Mouse (Mus musculus): Measurements from ENCODE around the gene C8a. TPM values are rescaled to one million over a fixed set of nuclear protein-coding genes. Genes with fewer than 3 reads are reported as not detected.

C8a gene
- polyA plus RNA-seq (2016; fragmentation: Nextera tagmentation; extraction: Ambion mirVana) = not detected in 2 replicates

DNA sequence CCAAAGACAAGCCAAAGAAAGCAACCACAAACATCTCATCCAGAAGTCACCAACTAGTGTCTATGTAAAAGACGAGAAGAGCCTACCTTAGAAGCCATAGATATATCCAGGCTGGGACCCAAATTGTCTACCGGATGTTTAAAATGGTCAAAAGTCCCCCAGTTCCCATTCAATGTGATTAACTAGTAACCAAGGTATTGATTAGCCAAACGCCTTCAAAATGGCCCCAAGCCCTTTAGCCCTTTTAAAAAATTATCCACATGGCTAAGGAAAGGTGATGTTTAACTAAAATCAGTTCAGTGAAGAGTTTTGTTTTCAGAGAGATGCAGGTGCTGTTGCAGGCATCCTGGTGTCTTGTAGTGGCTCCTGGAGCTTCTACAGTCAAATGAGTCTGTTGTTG is at the start of gene C8a:
Gene C8a (minus strand): TSS at position 76 of the 400 bp plus-strand sequence.
- H3K4me1 ChIP-seq = no peaks in the 10 kb centered on the region
- no peak within 1 kb of the TSS for H3K4me2 ChIP-seq (replicated peaks)
- H3K27me3 ChIP-seq = no peaks in the 10 kb centered on the region
- no peak within 1 kb of the TSS for H3K27ac ChIP-seq (replicated peaks)
- H3K9ac ChIP-seq (replicated peaks) = no peak within 1 kb of the TSS
- ATAC-seq (ENCODE audit: low FRiP score, low read depth) = no peak
- no peak within 1 kb of the TSS for H3K4me3 ChIP-seq
- no peaks in the 10 kb centered on the region for H3K9me3 ChIP-seq
- no peaks in the 10 kb centered on the region for H3K36me3 ChIP-seq
- 84% methylated on average over 3 of the region's 3 CpGs for WGBS

DNA sequence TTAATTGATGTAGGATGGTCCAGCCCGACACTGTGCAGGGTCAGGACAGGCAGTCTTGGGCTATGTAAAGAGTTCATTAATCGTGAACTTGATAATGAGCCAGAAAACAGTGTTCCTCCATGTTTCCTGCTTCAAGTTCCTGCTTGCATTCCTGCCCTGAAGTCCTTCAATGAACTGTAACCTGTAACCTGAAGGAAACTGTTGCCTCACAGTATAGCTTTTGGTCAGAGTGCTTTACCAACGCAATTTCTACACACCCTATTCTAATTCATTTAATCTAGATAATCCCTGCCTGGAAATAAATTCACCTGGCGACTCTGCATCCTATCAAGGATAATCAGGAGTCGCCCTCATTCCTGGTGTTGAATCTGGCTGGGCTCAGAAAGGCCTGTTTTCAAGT is 49.2 kb upstream of the C8a start:
- H3K27me3 ChIP-seq = no peaks in the 10 kb centered on the region
- ATAC-seq (ENCODE audit: low FRiP score, low read depth) = no peak
- no peaks in the 10 kb centered on the region for H3K4me1 ChIP-seq
- H3K4me3 ChIP-seq = no peak overlapping the region
- no peaks in the 10 kb centered on the region for H3K9me3 ChIP-seq
- no peak overlapping the region for H3K27ac ChIP-seq (replicated peaks)
- H3K9ac ChIP-seq (replicated peaks) = no peak overlapping the region
- H3K36me3 ChIP-seq = no peaks in the 10 kb centered on the region
- H3K4me2 ChIP-seq (replicated peaks) = no peak overlapping the region
- WGBS = 88% methylated on average over 5 of the region's 5 CpGs

DNA sequence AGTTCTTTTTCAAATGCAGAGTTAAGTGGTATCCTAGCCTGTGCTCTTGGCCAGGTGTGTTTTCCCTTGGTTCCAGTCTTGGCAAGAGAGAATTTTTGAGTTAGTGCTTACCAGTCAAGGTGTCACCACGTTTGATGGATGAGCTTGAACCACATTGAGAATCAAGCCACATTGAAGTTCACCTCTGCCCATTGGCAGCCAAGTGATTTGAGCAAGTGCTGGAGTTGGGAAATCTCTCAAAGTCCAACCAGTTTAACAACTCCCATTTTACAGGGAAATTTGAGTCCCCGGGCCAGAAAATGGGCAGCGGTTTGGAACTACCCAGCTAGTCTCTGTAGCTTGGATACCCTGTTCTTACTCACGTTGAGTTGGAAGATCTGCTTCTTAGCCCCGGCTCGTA is 41.8 kb upstream of the C8a start:
- H3K9ac ChIP-seq (replicated peaks) = no peak overlapping the region
- H3K4me1 ChIP-seq = 0 out of 2 replicates have a peak, but pooled peaks cover 6% of the 10 kb centered on the region
- H3K27ac ChIP-seq (replicated peaks) = no peak overlapping the region
- WGBS = 85% methylated on average over 6 of the region's 6 CpGs
- ATAC-seq (ENCODE audit: low FRiP score, low read depth) = no peak
- no peak overlapping the region for H3K4me3 ChIP-seq
- H3K9me3 ChIP-seq = no peaks in the 10 kb centered on the region
- no peaks in the 10 kb centered on the region for H3K36me3 ChIP-seq
- H3K27me3 ChIP-seq = peaks cover 14% of the 10 kb centered on the region; the same call in 1 of the 2 replicates
- H3K4me2 ChIP-seq (replicated peaks) = no peak overlapping the region

DNA sequence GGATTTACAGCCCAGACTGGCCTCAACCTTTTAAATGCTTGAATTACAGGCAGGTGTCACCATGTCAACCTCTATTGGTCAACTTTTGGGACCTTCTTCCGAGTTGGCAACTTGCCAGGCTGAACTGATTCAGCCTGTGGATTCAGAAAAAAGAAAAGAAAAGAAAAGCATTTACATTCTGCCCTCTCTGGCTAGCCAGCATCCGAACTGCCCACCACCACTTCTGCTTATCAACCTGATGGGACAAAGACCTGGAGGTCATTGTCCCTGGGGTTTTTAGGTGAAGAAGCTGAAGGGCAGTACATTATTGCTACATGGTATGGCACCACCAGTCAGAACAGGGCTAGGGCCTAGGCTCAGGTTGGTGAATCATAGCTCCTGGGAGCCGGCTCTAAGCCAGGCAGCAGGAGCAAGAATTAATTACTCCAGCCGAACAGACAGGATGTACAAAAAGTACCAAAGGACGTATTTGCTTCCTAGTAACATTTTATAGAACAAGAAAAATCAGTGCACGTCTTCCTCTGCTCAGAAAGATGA is 38.6 kb upstream of the C8a start:
- Histone ChIP-seq H3K36me3 (no peaks in the 10 kb centered on the region), H3K4me1 (0 out of 2 replicates have a peak, but pooled peaks cover 6% of the 10 kb centered on the region), H3K27ac (replicated peaks) (no peak overlapping the region), H3K4me3 (no peak overlapping the region), H3K9ac (replicated peaks) (no peak overlapping the region), H3K27me3 (peaks cover 14% of the 10 kb centered on the region), H3K9me3 (no peaks in the 10 kb centered on the region), H3K4me2 (replicated peaks) (no peak overlapping the region)
- ATAC-seq (ENCODE audit: low FRiP score, low read depth) = no peak
- WGBS = 77% methylated on average over 6 of the region's 6 CpGs

DNA sequence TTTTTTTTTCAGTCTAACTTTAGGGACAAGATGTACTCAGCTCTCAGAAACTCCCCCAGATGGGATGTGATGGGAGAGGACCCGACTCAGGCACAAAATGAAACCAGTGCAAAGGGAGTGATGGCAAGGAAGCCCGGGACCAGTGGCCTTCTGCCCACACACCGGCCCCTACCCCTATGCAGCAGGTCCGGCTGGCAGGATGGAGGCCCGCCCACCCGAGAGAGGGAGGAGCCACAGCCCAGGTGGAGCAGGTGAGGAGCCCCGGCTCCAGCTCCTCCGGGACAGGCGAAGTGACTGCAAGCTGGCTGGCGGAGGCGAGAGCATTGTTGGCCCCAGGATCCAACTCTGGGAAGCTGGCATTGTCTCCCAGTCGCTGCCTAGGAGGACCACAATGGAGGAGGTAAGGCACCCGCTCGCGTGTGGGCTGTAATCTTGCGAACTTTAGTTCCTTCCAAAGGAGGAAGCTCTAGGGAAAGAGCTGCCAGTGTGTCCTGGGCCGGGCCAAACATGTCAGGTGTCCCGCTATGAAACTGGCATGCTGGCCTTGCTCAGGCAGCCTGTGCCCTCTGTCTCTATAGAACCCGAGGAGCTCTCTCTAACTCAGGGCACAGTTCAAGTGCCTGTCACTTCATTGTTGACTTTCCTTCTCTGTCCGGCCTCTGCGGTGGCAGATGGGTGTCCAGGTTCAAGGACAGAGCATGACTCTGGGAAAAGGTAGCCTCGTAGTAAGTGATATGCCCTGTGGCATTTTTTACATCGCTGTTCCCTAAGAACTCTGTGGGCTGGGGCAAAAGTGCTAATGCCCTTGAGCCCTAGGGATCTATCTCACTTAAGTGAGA is 37.3 kb upstream of the C8a start, which contains the start of gene Fyb2:
Gene Fyb2 (plus strand): TSS at position 166 of the 839 bp plus-strand sequence.
- Histone ChIP-seq H3K27ac (replicated peaks) (no peak within 1 kb of the TSS), H3K27me3 (peaks cover 14% of the 10 kb centered on the region), H3K9me3 (no peaks in the 10 kb centered on the region), H3K4me3 (peak within 1 kb of the TSS; percentile 19; the same call in 1 of the 2 replicates), H3K36me3 (no peaks in the 10 kb centered on the region), H3K4me1 (0 out of 2 replicates have a peak, but pooled peaks cover 6% of the 10 kb centered on the region), H3K9ac (replicated peaks) (no peak within 1 kb of the TSS), H3K4me2 (replicated peaks) (peak within 1 kb of the TSS; percentile 41)
- 19% methylated on average over 23 of the region's 23 CpGs for WGBS
- ATAC-seq (ENCODE audit: low FRiP score, low read depth) = peak; percentile 41; the same call in 1 of the 2 replicates

DNA sequence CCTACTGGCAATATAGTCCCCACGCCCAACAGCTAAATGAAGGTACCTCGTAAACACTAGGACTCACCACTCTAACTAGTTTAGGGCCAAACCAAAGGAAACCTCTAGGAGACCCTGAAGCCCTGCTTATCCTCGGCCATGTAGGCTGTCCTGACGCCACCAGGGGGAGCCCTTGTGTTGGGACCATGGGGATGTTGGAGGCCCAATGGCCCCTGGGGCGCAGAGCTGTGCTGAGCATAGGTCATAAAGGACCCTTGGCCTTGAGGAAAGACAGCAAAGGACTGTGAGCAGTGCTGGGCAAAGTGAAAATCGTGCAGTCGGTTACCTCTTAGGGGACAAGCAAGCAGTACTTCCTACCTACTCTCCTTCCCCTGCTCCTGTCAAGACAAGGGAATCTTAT is 35.5 kb upstream of the C8a start:
- Histone ChIP-seq H3K36me3 (no peaks in the 10 kb centered on the region), H3K4me1 (0 out of 2 replicates have a peak, but pooled peaks cover 6% of the 10 kb centered on the region), H3K9ac (replicated peaks) (no peak overlapping the region), H3K27me3 (peaks cover 14% of the 10 kb centered on the region), H3K27ac (replicated peaks) (no peak overlapping the region), H3K9me3 (no peaks in the 10 kb centered on the region), H3K4me2 (replicated peaks) (no peak overlapping the region), H3K4me3 (no peak overlapping the region)
- WGBS = 32% methylated on average over 7 of the region's 7 CpGs
- no peak for ATAC-seq (ENCODE audit: low FRiP score, low read depth)

DNA sequence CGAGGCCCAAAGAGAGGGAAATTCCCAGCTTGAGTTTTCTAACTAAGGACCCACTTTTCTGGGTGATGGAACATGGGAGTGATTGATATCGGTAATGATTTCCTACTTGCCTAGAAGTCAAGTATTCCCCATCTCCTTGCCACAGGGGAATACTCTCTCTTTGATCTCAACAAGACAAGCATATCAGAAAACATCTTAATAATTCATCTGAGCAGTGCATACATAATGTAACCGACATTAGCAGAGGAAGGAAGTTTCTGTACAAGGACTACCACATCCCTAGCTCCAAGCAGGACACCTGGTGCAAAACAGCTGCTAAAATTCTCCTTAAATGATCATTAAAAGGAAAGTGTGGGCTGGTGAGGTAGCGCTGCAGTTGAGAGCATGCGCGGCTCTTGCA is 28.9 kb upstream of the C8a start:
- H3K9ac ChIP-seq (replicated peaks) = no peak overlapping the region
- H3K27ac ChIP-seq (replicated peaks) = no peak overlapping the region
- H3K4me3 ChIP-seq = no peak overlapping the region
- no peaks in the 10 kb centered on the region for H3K36me3 ChIP-seq
- 90% methylated on average over 6 of the region's 6 CpGs for WGBS
- H3K27me3 ChIP-seq = no peaks in the 10 kb centered on the region; the same call in 1 of the 2 replicates
- ATAC-seq (ENCODE audit: low FRiP score, low read depth) = no peak
- no peaks in the 10 kb centered on the region for H3K4me1 ChIP-seq
- H3K4me2 ChIP-seq (replicated peaks) = no peak overlapping the region
- no peaks in the 10 kb centered on the region for H3K9me3 ChIP-seq

DNA sequence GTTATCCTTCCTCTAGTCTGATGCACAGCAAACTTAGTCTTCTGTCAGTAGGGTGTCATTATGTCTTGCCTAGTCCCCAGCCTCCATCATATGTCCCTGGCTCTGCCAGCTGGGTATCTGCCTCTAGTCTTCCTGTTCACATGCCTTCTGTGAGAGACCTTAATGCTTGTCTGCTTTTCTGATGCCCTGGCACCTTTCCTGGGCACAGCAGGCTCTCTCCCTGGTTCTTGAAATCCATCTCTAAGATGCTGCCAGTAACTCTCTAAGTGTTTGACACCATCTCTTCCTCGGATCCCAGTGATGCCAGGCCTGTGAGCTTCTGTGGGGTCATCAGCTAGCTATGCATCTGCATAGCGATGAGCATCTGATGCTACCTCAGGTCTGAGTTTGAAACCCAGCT is 26.6 kb upstream of the C8a start:
- ATAC-seq (ENCODE audit: low FRiP score, low read depth) = no peak
- H3K36me3 ChIP-seq = no peaks in the 10 kb centered on the region
- H3K4me3 ChIP-seq = no peak overlapping the region
- no peak overlapping the region for H3K9ac ChIP-seq (replicated peaks)
- H3K9me3 ChIP-seq = no peaks in the 10 kb centered on the region
- no peaks in the 10 kb centered on the region for H3K27me3 ChIP-seq
- no peaks in the 10 kb centered on the region for H3K4me1 ChIP-seq
- H3K4me2 ChIP-seq (replicated peaks) = no peak overlapping the region
- H3K27ac ChIP-seq (replicated peaks) = no peak overlapping the region
- 86% methylated on average over 2 of the region's 2 CpGs for WGBS

DNA sequence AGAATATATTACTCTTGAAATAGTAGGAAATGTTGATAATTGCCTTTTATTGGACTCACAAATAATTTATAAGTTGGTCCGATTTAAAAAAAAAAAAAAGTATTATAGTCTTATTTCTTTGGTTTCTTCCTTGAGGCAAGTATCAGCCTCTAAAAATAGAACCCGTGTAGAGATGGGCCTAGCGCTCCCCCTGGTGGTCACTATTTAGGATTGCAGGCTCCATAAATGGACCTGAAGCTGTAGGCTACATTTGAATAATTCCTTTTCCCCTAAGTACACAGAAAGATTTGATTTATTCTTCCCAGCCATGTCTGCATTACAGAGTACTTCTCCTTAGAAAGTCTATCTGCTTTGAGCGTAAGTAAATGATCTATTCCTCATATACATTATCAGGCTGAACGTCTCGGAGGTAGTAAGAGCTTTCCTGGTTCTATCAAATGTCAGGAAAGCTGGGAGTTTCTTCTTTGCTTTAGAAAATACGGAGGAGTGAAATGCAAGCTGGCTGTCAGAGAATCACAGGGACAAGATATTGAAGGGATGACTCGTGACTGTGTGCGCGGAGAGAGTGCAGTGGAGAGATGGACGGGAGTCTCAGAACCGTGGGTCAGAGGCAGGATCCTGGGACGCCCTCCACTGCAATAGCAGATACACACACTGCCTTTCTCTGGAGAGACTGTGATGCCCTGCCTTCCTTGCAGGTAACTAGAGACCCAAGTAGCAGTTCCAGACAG is 18.0 kb upstream of the C8a start:
- no peak overlapping the region for H3K4me3 ChIP-seq
- H3K4me2 ChIP-seq (replicated peaks) = no peak overlapping the region
- H3K36me3 ChIP-seq = no peaks in the 10 kb centered on the region
- no peak overlapping the region for H3K9ac ChIP-seq (replicated peaks)
- 59% methylated on average over 13 of the region's 13 CpGs for WGBS
- no peaks in the 10 kb centered on the region for H3K27me3 ChIP-seq
- no peaks in the 10 kb centered on the region for H3K4me1 ChIP-seq
- no peak overlapping the region for H3K27ac ChIP-seq (replicated peaks)
- ATAC-seq (ENCODE audit: low FRiP score, low read depth) = no peak
- no peaks in the 10 kb centered on the region for H3K9me3 ChIP-seq

DNA sequence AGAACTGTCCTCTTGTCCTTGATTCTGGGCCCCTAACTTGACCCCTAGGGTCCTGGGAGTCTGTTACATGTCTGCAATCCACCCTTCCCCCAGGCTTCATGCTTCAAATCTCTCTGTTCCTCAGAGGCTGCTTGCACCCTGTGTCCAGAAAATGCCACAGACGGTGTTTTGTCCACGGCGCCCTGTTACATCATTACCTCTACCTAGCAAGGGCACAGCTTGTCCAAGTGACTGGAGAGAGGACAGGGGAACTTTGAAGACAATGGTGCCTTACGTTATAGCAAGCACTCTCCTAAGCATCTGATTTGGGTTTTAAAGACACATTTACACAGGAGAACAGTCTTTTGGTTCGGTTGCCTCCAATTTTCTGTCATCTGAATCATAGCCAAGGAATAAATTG is 17.4 kb upstream of the C8a start:
- no peaks in the 10 kb centered on the region for H3K9me3 ChIP-seq
- 77% methylated on average over 5 of the region's 5 CpGs for whole genome bisulfite sequencing
- H3K27me3 ChIP-seq = no peaks in the 10 kb centered on the region
- no peak overlapping the region for H3K9ac ChIP-seq (replicated peaks)
- 0 out of 2 replicates have a peak, but pooled peaks cover 3% of the 10 kb centered on the region for H3K4me1 ChIP-seq
- no peak overlapping the region for H3K27ac ChIP-seq (replicated peaks)
- H3K36me3 ChIP-seq = no peaks in the 10 kb centered on the region
- H3K4me2 ChIP-seq (replicated peaks) = no peak overlapping the region
- no peak overlapping the region for H3K4me3 ChIP-seq
- ATAC-seq (ENCODE audit: low FRiP score, low read depth) = no peak

DNA sequence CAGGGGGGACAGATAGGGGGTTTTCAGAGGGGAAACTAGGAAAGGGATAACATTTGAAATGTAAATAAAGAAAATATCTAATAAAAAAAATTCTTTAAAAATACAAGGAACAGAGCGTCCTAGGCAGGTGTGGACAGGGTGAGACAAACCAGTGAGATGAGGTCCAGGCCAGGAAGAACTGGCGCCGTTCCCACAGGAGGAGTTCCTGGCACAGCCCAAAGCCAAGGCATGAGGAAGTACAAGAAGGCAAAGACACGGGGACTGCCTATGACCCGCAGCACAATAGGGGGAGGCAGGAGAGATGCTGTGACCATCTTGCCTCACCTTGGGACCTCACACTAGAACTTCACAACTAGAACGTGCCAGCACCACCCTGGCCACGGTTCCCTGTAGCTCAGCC is 15.5 kb upstream of the C8a start:
- no peak for ATAC-seq (ENCODE audit: low FRiP score, low read depth)
- no peaks in the 10 kb centered on the region for H3K27me3 ChIP-seq
- no peak overlapping the region for H3K9ac ChIP-seq (replicated peaks)
- H3K36me3 ChIP-seq = no peaks in the 10 kb centered on the region
- peaks cover 5% of the 10 kb centered on the region; the same call in 1 of the 2 replicates for H3K4me1 ChIP-seq
- WGBS = 90% methylated on average over 7 of the region's 7 CpGs
- H3K9me3 ChIP-seq = no peaks in the 10 kb centered on the region
- no peak overlapping the region for H3K4me3 ChIP-seq
- no peak overlapping the region for H3K4me2 ChIP-seq (replicated peaks)
- no peak overlapping the region for H3K27ac ChIP-seq (replicated peaks)

All from midbrain, embryonic 12.5 days (tissue).